Mouse (Mus musculus): ENCODE data around the gene Rai1.

DNA sequence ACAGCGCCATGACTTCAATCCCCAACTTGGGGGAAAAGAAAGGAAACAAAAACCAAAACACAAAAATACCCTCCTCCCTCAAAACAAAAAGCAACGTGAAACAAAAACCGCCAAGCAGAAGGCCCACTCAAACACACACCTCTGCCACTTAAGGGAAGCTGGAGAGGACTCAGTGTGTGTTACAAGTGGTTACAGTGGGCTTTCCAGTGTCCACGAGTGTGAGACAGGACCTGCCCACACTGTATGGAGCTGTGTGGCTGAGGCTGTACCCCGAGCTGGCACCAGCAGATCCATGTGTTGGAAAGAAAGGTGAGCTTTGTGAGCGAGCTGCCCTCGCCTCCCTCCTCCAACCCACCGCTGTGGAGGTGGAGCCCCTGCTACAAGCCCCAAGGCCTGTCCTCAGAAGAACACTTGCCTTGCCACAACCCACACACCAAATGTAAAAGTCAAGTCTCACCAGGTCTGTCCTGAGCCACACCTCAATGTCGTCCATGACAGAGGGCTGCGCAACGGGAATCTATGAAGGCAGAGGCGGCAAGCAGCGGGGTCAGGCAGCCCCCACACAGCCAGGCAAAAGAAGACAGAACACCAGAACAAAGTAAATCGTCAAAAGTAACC is 127.7 kb downstream of the Rai1 start:
- no peak for TF ChIP-seq CTCF (IDR thresholded peaks at IDR 0.05; ENCODE audit: borderline replicate concordance, insufficient read depth, low read length)
- no peak for TF ChIP-seq POLR2A (IDR thresholded peaks at IDR 0.05; ENCODE audit: low read depth, low read length)

Measured in embryonic fibroblast, embryonic 13.5 days (primary cell).